Mouse (Mus musculus) hindbrain, embryonic 16.5 days (tissue): ENCODE data around the gene Cend1. TPM values are rescaled to one million over a fixed set of nuclear protein-coding genes. Genes with fewer than 3 reads are reported as not detected.

Experiments used
- ATAC-seq: fragments of 200-750 bp; cut with Nextera tagmentation; 2 replicates; pipeline ENCODE4 v1.8.0; 2017; ENCODE audit warnings: moderate TSS enrichment, moderate library complexity
- H3K27ac ChIP-seq: fragments of 300-500 bp; sonication (generic); 2 replicates; pipeline ENCODE4 v1.5.1; 2014; ENCODE audit warnings: low read depth, mild to moderate bottlenecking, control low read depth, low read length, moderate library complexity
- H3K27me3 ChIP-seq: fragments of 300-500 bp; sonication (generic); replicated peaks from 2 replicates; pipeline ENCODE4 v1.6.1; 2014; ENCODE audit warnings: low read length; ENCODE audit not compliant: control insufficient read depth, insufficient read depth
- H3K36me3 ChIP-seq: fragments of 300-500 bp; sonication (generic); 2 replicates; pipeline ENCODE4 v1.6.1; 2014; ENCODE audit warnings: mild to moderate bottlenecking, low read length, moderate library complexity, mixed read lengths; ENCODE audit not compliant: control insufficient read depth, insufficient read depth
- H3K4me1 ChIP-seq: fragments of 300-500 bp; sonication (generic); 2 replicates; pipeline ENCODE4 v1.6.1; 2014; ENCODE audit warnings: low read depth, low read length; ENCODE audit not compliant: control insufficient read depth, insufficient read depth
- H3K4me2 ChIP-seq: fragments of 300-500 bp; sonication (generic); 2 replicates; pipeline ENCODE4 v1.6.1; 2014; ENCODE audit warnings: mild to moderate bottlenecking, low read length, control low read depth, moderate library complexity
- H3K4me3 ChIP-seq: fragments of 300-500 bp; sonication (generic); 2 replicates; pipeline ENCODE4 v1.5.1; 2014; ENCODE audit warnings: mild to moderate bottlenecking, low read length, control low read depth, moderate library complexity
- H3K9ac ChIP-seq: fragments of 300-500 bp; sonication (generic); 2 replicates; pipeline ENCODE4 v1.6.1; 2014; ENCODE audit warnings: low read depth, mild to moderate bottlenecking, control low read depth, low read length, moderate library complexity
- H3K9me3 ChIP-seq: fragments of 300-500 bp; sonication (generic); 2 replicates; pipeline ENCODE4 v1.6.1; 2014; ENCODE audit warnings: mild to moderate bottlenecking, low read length, moderate library complexity; ENCODE audit not compliant: control insufficient read depth
- WGBS: fragments of 180-500 bp; shearing (Covaris S2); extraction: QIAGEN DNeasy Blood & Tissue Kit; methylation state at CpG from one replicate; pipeline ENCODE4 v1.1.7; 2014; 5-methylcytosine and 5-hydroxymethylcytosine counted together
- polyA plus RNA-seq: library from polyadenylated mRNA; unstranded; fragments of >200 nt; fragmentation: Nextera tagmentation; extraction: Ambion mirVana; gene quantifications from 2 replicates; pipeline ENCODE4 v1.2.1, GENCODE M21; 2015

Gene Cend1
- polyA plus RNA-seq, 1 experiment from 2014 or later: 245 TPM

- no peak for ATAC-seq
- Histone ChIP-seq H3K36me3 (peaks cover 12% of the 10 kb centered on the region), H3K4me3 (peak overlapping the region; percentile 72), H3K4me2 (peak overlapping the region; percentile 81), H3K4me1 (peaks cover 44% of the 10 kb centered on the region), H3K9me3 (no peaks in the 10 kb centered on the region), H3K27me3 (peaks cover 46% of the 10 kb centered on the region), H3K27ac (no peak overlapping the region), H3K9ac (peak overlapping the region; percentile 89)
- 63% methylated on average over 10 of the region's 10 CpGs for WGBS
These were observed 37.4 kb upstream of the Cend1 start for GRCm38 (mm10) chr7:141466607-141467148.

GRCm38 (mm10) chr7:141466045-141466394 is 36.7 kb upstream of the Cend1 start:
- no peak for ATAC-seq
- no peak overlapping the region for H3K4me3 ChIP-seq
- WGBS: 77% methylated on average over 7 of the region's 7 CpGs

GRCm38 (mm10) chr7:141465388-141466044 is 36.2 kb upstream of the Cend1 start:
- Histone ChIP-seq H3K36me3 (peaks cover 6% of the 10 kb centered on the region), H3K27me3 (peaks cover 55% of the 10 kb centered on the region), H3K9ac (no peak overlapping the region; the same call in 1 of the 2 replicates), H3K4me3 (no peak overlapping the region; the same call in 1 of the 2 replicates), H3K4me2 (no peak overlapping the region), H3K9me3 (no peaks in the 10 kb centered on the region), H3K27ac (no peak overlapping the region), H3K4me1 (peaks cover 47% of the 10 kb centered on the region)
- WGBS: 51% methylated on average over 8 of the region's 10 CpGs
- ATAC-seq: no peak

More at GRCm38 (mm10) chr7:141466045-141466394, 36.7 kb upstream of the Cend1 start:
- H3K9ac ChIP-seq: no peak overlapping the region
- H3K4me1 ChIP-seq: peaks cover 47% of the 10 kb centered on the region
- H3K4me2 ChIP-seq: no peak overlapping the region
- peaks cover 9% of the 10 kb centered on the region for H3K36me3 ChIP-seq
- no peak overlapping the region for H3K27ac ChIP-seq
- H3K27me3 ChIP-seq: peaks cover 51% of the 10 kb centered on the region
- no peaks in the 10 kb centered on the region for H3K9me3 ChIP-seq

- H3K9ac ChIP-seq: peak overlapping the region; percentile 18
- peaks cover 3% of the 10 kb centered on the region; the same call in 1 of the 2 replicates for H3K36me3 ChIP-seq
- peak overlapping the region; percentile 16 for H3K4me3 ChIP-seq
- no peaks in the 10 kb centered on the region for H3K9me3 ChIP-seq
- no peak overlapping the region for H3K27ac ChIP-seq
- H3K4me2 ChIP-seq: peak overlapping the region; percentile 34
- WGBS: 8% methylated on average over 38 of the region's 38 CpGs
- ATAC-seq: no peak
- H3K4me1 ChIP-seq: peaks cover 42% of the 10 kb centered on the region
- H3K27me3 ChIP-seq: peaks cover 58% of the 10 kb centered on the region
These were observed 35.4 kb upstream of the Cend1 start for GRCm38 (mm10) chr7:141464603-141465201.

- 22% methylated on average over 12 of the region's 12 CpGs for WGBS
- ATAC-seq: no peak
- Histone ChIP-seq H3K27me3 (peaks cover 58% of the 10 kb centered on the region), H3K9me3 (no peaks in the 10 kb centered on the region), H3K4me2 (peak overlapping the region; percentile 34), H3K27ac (no peak overlapping the region), H3K4me3 (peak overlapping the region; percentile 13), H3K36me3 (peaks cover 3% of the 10 kb centered on the region; the same call in 1 of the 2 replicates), H3K4me1 (peaks cover 35% of the 10 kb centered on the region), H3K9ac (no peak overlapping the region)
These were observed 34.7 kb upstream of the Cend1 start for GRCm38 (mm10) chr7:141463824-141464602.

GRCm38 (mm10) chr7:141462333-141462821 is 33.1 kb upstream of the Cend1 start:
- Histone ChIP-seq H3K9ac (no peak overlapping the region), H3K27ac (no peak overlapping the region), H3K36me3 (peaks cover 3% of the 10 kb centered on the region; the same call in 1 of the 2 replicates), H3K9me3 (no peaks in the 10 kb centered on the region), H3K4me3 (peak overlapping the region; percentile 46), H3K27me3 (peaks cover 58% of the 10 kb centered on the region), H3K4me2 (peak overlapping the region; percentile 81), H3K4me1 (peaks cover 23% of the 10 kb centered on the region)
- WGBS: 18% methylated on average over 5 of the region's 5 CpGs
- ATAC-seq: no peak

- Histone ChIP-seq H3K4me2 (peak overlapping the region; percentile 81), H3K27ac (no peak overlapping the region), H3K9ac (peak overlapping the region; percentile 65), H3K9me3 (no peaks in the 10 kb centered on the region), H3K36me3 (peaks cover 3% of the 10 kb centered on the region; the same call in 1 of the 2 replicates), H3K4me1 (peaks cover 16% of the 10 kb centered on the region), H3K27me3 (peaks cover 56% of the 10 kb centered on the region), H3K4me3 (peak overlapping the region; percentile 46)
- ATAC-seq: no peak
- 2% methylated on average over 48 of the region's 59 CpGs for WGBS
These were observed 32.4 kb upstream of the Cend1 start for GRCm38 (mm10) chr7:141461521-141462332.

GRCm38 (mm10) chr7:141460391-141461113 is 31.3 kb upstream of the Cend1 start, which contains the start of gene Cracr2b:
Gene Cracr2b (plus strand): TSS chr7:141461094.
- Histone ChIP-seq H3K9me3 (no peaks in the 10 kb centered on the region), H3K9ac (peak within 1 kb of the TSS; percentile 65), H3K4me3 (peak within 1 kb of the TSS; percentile 46), H3K36me3 (peaks cover 3% of the 10 kb centered on the region; the same call in 1 of the 2 replicates), H3K4me1 (peaks cover 22% of the 10 kb centered on the region), H3K27ac (no peak within 1 kb of the TSS), H3K27me3 (peaks cover 50% of the 10 kb centered on the region), H3K4me2 (peak within 1 kb of the TSS; percentile 81)
- no peak for ATAC-seq
- 78% methylated on average over 15 of the region's 15 CpGs for WGBS
